Mouse (Mus musculus): ENCODE measurements around the gene Spock1. TPM values are rescaled to one million over a fixed set of nuclear protein-coding genes. Genes with fewer than 3 reads are reported as not detected.
"Not testable (repeated sequence)": the region's sequence is repeated elsewhere in the genome, so short reads cannot be mapped to it uniquely, and the experiment has no call there.

Spock1 gene
- total RNA-seq, 2 experiments from 2014 or later: 0.43 to 0.67 TPM

GRCm38 (mm10) chr13:57524546-57524945, 383.6 kb downstream of the Spock1 start:
- intact Hi-C loops (cut with DNase I): loop anchor here (10.0 kb wide), 1 partner anchor 240 kb away; no protein-coding TSS in a partner anchor
- DNase-seq: peak; percentile 11 to 21

DNA sequence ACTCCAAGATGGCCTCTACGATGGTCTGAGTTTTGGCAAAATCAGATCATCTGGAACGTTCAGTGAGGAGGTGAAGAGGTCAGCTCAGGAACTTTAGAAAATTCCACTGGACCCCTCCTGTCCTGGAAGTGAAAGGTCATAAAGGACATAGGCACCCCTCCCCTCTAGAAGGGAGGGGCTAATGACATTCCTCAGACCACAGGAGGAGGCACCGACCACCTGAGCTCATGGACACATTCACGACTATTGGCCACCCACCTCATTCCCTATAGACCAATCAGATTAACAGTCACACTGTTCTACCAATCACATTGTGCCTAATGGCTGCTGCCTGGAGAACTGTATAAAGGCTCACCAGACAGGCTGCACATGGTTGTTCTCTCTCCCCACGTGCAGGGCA, 384.8 kb downstream of the Spock1 start:
- DNase-seq: no peak
- intact Hi-C loops (cut with DNase I): loop anchor here (10.0 kb wide), 1 partner anchor 241 kb away; no protein-coding TSS in a partner anchor

- peak; percentile 8 to 10 for DNase-seq
- intact Hi-C loops (cut with DNase I): loop anchor here (1.0 to 10.0 kb wide), 2 partner anchors 242 to 386 kb away; partner anchors contain the start of gene Spock1
Observed at GRCm38 (mm10) chr13:57522319-57522718, 385.8 kb downstream of the Spock1 start.

GRCm38 (mm10) chr13:57521152-57521551, 387.0 kb downstream of the Spock1 start:
- DNase-seq: peak; percentile 40 to 51
- intact Hi-C loops (cut with DNase I): loop anchor here (10.0 kb wide), 1 partner anchor 244 kb away; no protein-coding TSS in a partner anchor

DNA sequence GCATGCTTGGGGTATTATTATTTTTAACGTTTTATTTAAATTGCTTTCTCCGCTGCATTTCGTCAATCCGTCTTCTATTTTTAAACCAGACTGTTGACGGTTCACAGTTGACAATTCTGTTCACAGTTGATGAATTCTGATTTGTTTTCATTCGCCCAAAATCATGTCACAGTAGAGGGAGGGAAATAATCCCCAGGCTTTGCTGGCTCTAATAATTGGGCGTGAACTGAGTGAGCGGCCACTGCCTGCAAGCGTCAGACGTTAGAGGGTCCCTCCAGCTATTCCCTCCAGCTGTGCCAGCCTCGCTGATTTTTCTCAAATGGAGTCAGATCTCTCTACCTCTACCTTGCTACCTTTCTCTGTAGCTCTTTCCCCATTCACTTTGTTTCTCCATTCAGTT, 388.3 kb downstream of the Spock1 start:
- intact Hi-C loops (cut with DNase I): loop anchor here (10.0 kb wide), 1 partner anchor 245 kb away; no protein-coding TSS in a partner anchor
- no peak for DNase-seq

DNA sequence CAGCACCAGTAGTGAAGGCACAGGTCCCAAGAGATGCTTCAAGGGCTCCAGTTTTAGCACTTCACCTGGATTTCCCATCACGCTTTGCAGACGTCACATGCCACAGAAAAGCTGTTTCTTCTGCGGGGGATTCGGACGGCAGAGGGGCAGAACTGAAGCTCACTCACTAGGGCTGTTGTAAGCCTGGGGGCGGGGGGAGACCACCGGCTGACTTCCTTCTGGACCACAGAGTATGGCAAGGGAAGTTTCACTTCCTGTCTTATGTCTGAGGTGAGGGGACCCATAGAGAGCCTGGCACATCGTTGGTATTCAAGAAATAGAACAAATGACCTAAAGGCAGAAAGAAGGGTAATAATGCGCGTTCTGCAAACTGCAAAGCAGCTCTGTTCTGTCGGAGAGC, 392.4 kb downstream of the Spock1 start:
- DNase-seq: no peak
- intact Hi-C loops (cut with DNase I): no loop called here

- intact Hi-C loops (cut with DNase I): no loop called here
- no peak for DNase-seq
Observed at GRCm38 (mm10) chr13:57501552-57501951, 406.6 kb downstream of the Spock1 start.

GRCm38 (mm10) chr13:57496778-57497177, 411.4 kb downstream of the Spock1 start:
- no peak for DNase-seq
- intact Hi-C loops (cut with DNase I): no loop called here

DNA sequence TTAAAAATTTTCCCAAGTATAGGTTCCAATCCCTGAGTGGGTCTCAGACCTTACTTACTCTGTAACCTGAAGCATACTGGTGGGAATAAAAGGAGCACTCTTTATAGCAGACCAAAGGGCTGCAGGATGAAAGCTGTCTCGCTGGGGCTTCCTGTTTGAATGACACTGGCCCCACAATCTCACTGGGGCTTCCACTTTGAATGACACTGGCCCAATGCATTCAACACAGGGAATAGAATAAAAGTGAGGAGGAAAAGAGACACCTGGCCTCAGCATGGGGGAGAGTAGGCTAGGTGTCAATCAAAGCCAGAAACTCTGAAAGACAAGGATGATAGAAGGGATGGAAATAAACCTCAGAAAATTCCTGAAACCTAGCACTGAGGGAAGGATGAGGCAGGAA, 413.3 kb downstream of the Spock1 start:
- no peak for DNase-seq
- intact Hi-C loops (cut with DNase I): no loop called here

- no peak for DNase-seq
- intact Hi-C loops (cut with DNase I): no loop called here
Observed at GRCm38 (mm10) chr13:57488926-57489325, 419.2 kb downstream of the Spock1 start.

- DNase-seq: no peak
- intact Hi-C loops (cut with DNase I): no loop called here
Observed at GRCm38 (mm10) chr13:57484426-57485168, 423.5 kb downstream of the Spock1 start.

- intact Hi-C loops (cut with DNase I): loop anchor here (1.0 kb wide), 1 partner anchor 432 kb away; the partner anchor contains the start of gene Spock1
Observed at GRCm38 (mm10) chr13:57476700-57477099, 431.4 kb downstream of the Spock1 start.

DNA sequence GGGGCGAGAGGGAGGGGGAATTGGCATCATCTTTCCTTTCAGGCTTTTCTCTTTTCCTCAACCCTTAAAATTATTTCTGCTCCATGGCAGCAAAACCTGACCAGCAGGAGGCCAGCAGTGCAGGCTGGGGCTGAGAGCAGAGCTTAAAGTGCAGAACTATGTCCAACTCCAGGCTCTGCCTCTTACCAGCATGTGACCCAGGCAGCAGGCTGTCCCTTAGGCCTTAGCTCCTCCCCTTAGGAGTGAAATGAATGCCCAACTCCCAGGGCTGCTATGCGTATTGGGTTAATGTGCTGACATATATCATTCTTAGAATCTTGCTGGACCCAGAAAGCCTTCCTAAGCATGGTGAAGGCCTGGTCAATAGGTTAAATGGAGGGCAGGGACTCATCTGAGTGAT, 434.1 kb downstream of the Spock1 start:
- intact Hi-C loops (cut with DNase I): no loop called here
- DNase-seq: no peak

More at GRCm38 (mm10) chr13:57476700-57477099, 431.4 kb downstream of the Spock1 start:
- peak; percentile 11 to 30 for DNase-seq

DNA sequence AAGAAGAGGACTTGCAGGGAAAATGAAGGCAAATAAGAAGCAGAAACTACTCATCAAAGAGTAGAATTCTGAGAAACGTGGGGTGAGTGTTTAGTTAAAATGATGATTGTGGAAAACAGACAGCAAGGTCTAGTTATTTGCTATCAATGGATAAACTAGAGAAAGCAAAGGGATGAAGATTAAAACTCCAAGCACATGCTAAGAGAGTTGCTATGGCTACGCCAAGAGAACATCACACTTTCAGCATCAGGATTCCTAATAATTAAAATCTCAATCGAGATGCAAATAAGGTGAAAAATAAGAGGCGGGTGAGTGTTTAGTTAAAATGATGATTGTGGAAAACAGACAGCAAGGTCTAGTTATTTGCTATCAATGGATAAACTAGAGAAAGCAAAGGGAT, 437.2 kb downstream of the Spock1 start:
- intact Hi-C loops (cut with DNase I); DNase-seq: not testable (repeated sequence)

GRCm38 (mm10) chr13:57459978-57460377, 448.2 kb downstream of the Spock1 start:
- intact Hi-C loops (cut with DNase I): no loop called here
- no peak for DNase-seq

- no peak for DNase-seq
- intact Hi-C loops (cut with DNase I): loop anchor here (5.0 kb wide), 1 partner anchor 302 kb away; no protein-coding TSS in a partner anchor
Observed at GRCm38 (mm10) chr13:57450189-57450821, 457.8 kb downstream of the Spock1 start.

- DNase-seq: no peak
- intact Hi-C loops (cut with DNase I): no loop called here
Observed at GRCm38 (mm10) chr13:57448906-57449305, 459.2 kb downstream of the Spock1 start.

GRCm38 (mm10) chr13:57444977-57445376, 463.2 kb downstream of the Spock1 start:
- no peak for DNase-seq
- intact Hi-C loops (cut with DNase I): no loop called here

DNA sequence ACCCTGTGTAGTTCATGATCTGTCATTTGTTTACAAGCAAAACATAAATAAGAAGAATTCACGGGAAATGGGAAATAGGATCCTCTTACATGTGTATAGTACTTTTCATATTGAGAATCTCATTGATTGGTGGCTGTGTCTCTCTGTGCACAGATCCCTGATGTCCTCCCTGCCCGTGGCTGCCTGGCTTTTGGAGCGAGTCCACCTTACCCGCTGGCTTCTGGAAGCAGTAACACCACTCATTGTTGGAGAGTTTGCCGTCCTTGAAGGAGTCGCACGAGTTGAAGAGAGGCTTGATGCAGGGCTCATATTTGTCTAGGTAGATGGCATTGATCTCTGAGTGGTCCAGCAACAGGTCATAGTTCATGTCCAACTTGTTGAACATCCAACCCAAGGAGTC, 468.0 kb downstream of the Spock1 start:
- intact Hi-C loops (cut with DNase I): no loop called here
- no peak for DNase-seq

- intact Hi-C loops (cut with DNase I): no loop called here
- no peak for DNase-seq
Observed at GRCm38 (mm10) chr13:57435726-57436220, 472.4 kb downstream of the Spock1 start.

GRCm38 (mm10) chr13:57433848-57434247, 474.3 kb downstream of the Spock1 start:
- intact Hi-C loops (cut with DNase I): no loop called here

More at GRCm38 (mm10) chr13:57433848-57434247, 474.3 kb downstream of the Spock1 start:
- DNase-seq: no peak
